Mouse (Mus musculus): Measurements from ENCODE around the gene Mcmbp.

- TF ChIP-seq CTCF (IDR thresholded peaks at IDR 0.05; ENCODE audit: borderline replicate concordance, insufficient read depth, low read depth, low read length) (no peak), POLR2A (IDR thresholded peaks at IDR 0.05; ENCODE audit: borderline replicate concordance, insufficient read depth, low read length) (no peak)
Observed at GRCm38 (mm10) chr7:128755396-128755795, 15.1 kb upstream of the Mcmbp start.

All from cerebellum, adult 2 months (tissue).